Mouse (Mus musculus): ENCODE measurements around the gene Ino80. TPM values are rescaled to one million over a fixed set of nuclear protein-coding genes. Genes with fewer than 3 reads are reported as not detected.
A peak's percentile ranks its signal among the peaks of the same experiment; 100 is the strongest.

The Ino80 gene
- total RNA-seq, 2 experiments from 2014 or later: 21.8 to 32.2 TPM

DNA sequence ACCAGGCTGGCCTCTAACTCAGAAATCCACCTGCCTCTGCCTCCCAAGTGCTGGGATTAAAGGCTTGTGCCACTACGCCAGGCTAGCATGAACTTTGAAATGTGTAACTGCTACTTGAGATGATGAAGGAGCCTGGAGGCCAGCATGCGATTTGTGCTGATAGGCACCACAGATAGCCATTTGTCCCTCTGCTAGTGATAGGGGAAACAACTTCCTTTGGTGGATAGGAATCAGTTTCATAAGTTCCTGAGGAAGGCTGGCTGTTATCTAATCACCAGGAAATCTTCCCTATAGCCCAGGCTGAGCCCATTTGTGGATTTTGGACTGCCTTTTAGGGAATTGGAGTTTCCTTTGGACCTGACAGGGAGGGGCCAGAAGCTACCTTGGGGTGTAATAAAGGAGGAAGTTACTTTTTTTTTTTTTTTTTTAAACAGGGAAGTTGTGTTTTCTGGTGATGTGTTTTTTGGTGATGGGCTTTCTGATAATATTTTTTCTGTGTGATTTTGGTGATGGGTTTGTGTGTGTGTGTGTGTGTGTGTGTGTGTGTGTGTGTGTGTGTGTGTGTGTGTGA, 117.7 kb downstream of the Ino80 start:
- ATAC-seq (replicated peaks; ENCODE audit: low FRiP score, low TSS enrichment, poor library complexity, severe bottlenecking): no peak

DNA sequence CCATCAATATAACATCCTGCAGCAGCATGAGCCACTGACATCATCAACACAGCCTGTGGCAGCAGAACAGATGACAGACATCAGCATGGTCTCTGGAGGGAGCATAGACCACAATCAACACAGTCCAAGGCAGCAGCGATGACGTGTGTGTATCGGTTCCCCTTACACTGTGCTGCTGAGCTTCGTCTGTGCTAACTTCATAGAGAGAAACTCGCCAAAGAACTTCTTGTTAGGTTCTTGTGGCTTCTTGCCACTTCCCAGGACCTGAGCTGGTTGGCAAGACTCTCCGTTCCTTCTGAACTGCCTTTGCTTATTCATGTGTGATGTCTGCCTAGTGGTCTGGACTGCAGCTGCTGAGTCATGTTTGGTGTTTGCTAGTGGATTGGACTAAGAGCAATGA, 119.2 kb downstream of the Ino80 start:
- ATAC-seq (replicated peaks; ENCODE audit: low FRiP score, low TSS enrichment, poor library complexity, severe bottlenecking): no peak

DNA sequence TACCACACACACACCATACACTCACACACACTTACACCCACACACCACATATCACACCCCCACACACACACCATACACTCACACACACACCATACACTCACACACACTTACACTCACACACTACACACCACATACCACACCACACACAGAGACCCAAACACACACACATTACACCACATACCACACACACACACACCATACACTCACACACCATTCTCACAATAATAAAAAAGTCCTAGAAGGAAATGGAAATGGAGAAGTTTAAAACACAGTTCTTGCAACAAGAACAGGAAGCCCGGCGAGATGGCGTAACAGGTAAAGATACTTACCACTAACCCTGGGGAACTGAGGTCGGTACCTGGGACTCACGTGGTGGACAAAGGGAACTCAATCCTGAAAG, 120.7 kb downstream of the Ino80 start:
- ATAC-seq (replicated peaks; ENCODE audit: low FRiP score, low TSS enrichment, poor library complexity, severe bottlenecking): no peak

DNA sequence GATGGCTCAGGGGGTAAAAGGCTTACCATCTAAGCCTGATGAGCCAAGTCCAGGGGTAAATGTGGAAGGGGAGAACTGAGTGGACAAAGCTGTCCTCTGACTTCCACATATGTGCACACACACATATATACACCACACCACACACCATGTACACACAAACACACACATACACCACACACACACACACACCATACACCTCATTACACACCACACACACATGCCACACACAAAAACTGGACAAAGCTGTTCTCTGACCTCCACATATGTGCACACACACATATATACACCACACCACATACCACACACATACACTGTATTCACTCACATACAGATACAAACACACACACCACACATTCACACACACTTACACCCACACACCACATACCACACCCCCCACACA, 121.2 kb downstream of the Ino80 start:
- no peak for ATAC-seq (replicated peaks; ENCODE audit: low FRiP score, low TSS enrichment, poor library complexity, severe bottlenecking)

DNA sequence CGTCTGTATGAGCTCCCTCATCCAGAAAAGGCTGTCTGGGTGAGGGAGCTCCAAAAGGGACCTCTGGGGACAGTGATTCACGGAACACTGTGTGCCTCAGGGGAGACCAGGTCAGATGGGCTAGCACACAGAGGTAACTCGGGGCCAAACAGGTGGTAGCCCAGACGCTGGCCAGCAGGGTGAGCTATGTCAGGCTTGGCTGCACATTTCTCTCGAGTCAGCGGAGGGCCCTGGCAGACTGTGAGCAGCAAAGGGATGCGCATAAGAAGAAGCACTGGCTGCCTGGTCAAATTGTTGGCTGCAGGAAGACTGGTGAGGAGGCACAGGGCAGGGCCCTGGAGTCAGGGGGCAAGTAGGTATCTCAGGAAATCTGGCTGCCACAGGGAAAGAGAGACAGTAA, 121.8 kb downstream of the Ino80 start:
- ATAC-seq (replicated peaks; ENCODE audit: low FRiP score, low TSS enrichment, poor library complexity, severe bottlenecking): no peak

DNA sequence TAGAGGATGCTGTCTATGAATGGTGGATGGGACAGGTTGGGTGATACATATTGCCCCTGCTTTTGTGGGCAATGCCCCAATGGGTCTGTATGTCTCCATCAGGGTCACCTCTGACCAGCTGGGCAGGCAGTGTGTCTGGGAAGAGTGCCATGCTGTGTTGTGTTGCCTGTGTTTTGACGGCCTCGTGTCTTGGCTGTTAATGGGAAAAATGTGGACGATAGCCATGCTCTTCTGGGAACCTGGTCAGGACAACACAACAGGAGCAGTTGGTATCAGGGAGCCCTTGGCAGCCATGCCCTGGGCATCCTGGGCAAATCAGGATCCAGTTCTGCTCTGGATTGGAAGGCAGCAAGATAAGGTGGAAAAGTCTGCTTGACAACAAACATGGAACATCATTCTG, 122.4 kb downstream of the Ino80 start:
- no peak for ATAC-seq (replicated peaks; ENCODE audit: low FRiP score, low TSS enrichment, poor library complexity, severe bottlenecking)

DNA sequence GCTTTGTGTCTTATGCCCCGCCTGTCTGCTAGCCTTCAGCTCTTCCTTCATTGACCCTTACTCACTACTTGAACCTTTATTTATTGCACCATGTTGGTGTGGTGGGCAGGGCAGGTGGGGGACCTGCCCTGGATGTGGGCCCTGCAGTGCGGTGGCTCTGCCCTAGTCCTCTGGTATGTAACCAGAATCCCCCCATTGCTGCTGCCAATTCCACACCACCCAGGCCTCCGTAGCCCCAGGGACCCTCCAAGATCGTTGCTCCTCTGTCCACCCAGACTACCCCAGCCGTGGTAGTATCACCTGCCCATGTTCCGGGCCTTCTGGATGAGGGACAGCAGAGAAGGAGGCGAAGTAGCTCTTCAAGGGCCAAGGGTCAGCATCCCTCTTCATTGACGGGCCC, 123.8 kb downstream of the Ino80 start:
- no peak for ATAC-seq (replicated peaks; ENCODE audit: low FRiP score, low TSS enrichment, poor library complexity, severe bottlenecking)

DNA sequence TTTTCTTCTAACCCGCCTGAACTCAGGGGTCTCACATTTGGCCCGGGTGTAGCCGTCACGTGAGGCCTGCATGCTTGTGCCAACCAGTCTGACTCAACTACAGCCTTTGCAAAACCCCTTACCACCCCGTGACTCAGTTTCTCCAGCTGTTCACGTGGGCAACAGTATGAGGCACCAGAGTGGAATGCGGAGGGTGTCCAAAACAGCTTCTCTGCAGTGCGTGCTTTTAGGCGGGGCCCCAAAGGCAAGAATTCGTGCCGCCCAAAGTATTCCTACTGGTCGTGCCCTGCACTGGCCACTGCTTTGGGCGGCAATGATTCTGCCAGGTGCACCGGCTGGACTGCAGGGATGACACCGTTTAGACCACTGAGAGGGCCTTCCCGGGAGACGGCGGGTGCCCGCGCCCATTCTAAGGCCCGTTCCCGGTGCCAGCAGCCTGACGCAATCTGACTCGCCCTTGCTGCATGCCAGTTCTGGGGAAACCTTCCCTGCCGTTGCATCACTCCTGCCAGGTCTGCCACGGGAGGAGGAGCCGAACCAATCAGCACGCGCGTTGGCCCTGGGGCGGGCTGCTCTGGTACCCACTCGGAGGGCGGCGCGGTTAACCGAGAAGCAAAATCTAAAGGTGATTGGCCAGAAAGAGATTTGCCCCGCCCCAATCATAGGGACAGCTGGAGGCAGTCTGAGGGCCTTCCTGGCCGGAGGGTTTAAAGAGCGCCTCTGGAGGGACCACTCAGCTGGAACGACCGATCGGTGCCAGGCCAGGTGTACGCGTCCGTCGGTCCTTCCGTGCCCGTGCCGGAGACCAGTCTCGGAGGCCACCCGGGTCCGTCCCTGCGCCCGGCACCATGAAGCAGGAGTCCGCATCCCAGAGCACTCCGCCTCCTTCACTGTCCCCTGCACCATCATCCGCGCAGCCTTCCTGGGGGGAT, 126.7 kb downstream of the Ino80 start, which contains the start of gene Chac1:
Chac1 (plus strand) TSS at position 675 of the 932 bp plus-strand sequence.
- ATAC-seq (replicated peaks; ENCODE audit: low FRiP score, low TSS enrichment, poor library complexity, severe bottlenecking): peak; percentile 90

DNA sequence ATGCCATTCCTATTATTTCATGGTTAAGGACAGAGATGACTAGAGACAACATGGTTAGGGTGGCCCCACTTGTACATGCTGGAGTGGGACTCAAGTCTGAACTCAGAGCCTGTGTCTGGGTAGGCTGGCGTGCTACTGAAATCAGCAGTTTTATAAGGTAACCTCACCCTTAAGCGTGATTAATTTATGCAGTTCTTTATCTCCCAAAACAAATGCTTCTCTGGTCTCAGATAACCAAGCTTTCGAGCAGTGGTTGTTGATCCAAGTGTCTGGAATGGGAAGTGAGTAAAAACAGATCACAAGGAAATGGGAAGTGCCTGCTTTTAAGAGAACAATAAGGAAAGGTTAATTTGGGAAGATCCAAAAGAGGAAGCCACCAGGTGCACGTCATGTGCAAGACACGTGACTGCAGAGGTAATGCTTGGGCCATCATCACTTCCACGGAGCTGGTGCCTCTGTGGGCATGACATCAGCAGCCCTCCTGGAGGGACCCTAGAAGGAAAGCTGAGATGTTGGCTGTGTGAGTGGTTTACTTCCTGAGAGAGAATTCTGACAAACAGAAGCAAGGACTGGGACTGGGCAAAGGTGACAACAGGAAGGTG, 132.8 kb downstream of the Ino80 start:
- ATAC-seq (replicated peaks; ENCODE audit: low FRiP score, low TSS enrichment, poor library complexity, severe bottlenecking): no peak

DNA sequence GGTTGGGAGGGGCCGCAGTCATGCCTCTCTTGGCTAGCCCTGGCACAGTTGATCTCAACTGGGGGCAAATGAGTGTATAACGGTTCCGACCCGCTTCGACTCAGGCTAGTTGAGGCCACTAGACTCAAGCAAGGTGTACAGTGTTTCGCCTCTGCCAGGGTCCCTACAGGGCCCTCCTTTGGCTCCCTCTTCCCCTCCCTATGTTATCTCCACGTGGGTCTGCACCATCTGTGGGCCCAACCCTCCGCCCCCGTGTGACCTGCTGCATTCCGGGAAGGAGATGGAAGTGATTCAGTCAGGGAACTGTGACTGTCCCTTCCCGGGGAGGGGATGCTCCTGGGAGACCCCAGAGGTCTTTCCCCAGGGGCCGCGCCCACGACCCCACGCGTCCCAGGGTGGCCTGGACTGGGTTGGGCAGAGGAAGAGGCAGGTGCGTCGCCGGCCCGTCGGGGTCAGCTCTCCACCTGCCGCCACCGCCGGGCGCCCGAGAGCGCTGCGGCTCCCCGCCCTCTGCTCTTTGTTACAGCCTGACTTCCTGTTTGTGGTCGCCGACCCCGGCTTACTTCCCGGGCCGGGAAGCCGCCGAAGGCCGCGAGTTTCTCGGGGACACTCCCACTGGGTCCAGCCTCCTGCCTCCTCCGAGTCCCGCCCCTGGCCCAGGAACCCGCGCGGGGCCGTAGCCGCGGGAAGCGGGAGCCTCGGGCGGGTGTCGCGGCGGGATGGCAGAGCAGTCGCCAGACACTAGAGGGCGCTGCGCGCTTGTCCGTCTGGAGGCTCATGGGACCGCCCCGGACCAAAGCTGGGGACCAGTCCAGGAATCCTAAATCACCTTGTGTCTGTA, 139.8 kb downstream of the Ino80 start:
- ATAC-seq (replicated peaks; ENCODE audit: low FRiP score, low TSS enrichment, poor library complexity, severe bottlenecking): peak; percentile 89

DNA sequence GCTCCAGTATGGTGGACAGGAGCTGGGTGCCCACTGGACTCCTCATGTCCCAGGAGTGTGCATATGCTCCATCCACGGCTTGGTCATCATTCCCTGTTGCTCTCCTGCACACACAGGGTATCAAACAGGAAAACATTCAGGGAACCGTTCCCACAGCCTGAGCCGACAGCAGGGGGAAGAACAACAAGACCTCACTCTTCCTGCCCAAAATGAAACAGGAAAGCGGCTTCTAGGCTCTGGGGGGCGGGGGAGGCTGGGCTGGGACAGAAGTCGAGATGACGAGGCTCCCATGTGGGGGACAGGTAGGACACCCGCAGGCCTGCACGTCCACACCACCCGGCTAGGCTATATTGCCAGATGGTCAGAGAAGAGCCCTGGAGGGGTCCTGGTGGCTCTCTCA, 141.0 kb downstream of the Ino80 start:
- no peak for ATAC-seq (replicated peaks; ENCODE audit: low FRiP score, low TSS enrichment, poor library complexity, severe bottlenecking)

DNA sequence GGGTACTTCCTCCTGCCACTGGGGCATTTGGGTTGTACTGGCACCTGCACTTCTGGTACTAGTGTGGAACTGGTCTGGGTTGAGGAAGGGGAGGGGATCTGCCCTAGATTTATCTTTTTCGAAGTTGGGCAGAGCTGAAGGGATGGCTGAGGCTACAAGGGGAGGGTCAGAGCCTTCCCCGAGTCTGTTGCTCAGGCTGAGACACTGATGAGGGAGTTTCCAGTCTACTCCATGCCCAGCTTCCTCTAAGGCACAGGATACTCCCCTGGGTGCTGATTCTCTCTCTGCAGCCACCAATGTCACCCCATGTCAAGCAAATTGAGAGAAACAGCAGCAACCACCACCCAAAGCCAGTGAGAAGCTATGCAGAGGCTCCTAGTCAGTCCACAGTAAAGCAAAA, 141.5 kb downstream of the Ino80 start:
- no peak for ATAC-seq (replicated peaks; ENCODE audit: low FRiP score, low TSS enrichment, poor library complexity, severe bottlenecking)

DNA sequence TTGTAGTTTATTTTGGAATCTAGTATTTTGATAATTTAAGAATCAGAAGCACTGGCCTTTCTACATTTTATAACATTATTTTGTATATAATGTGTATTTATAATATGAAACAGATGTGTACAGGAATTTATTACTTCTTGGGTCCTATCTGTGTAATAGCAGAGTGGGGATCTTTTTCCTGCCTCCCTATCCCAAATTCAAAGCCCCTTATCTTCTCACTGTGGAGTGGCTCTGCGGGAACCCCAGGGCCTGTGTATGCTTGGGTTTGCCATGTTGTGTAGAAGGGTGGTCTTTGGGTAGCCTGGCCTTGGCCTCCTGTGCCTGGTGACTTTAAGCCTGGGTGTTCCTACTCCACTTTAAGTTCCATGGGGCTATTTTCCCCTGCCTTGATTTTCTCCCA, 142.0 kb downstream of the Ino80 start:
- no peak for ATAC-seq (replicated peaks; ENCODE audit: low FRiP score, low TSS enrichment, poor library complexity, severe bottlenecking)

DNA sequence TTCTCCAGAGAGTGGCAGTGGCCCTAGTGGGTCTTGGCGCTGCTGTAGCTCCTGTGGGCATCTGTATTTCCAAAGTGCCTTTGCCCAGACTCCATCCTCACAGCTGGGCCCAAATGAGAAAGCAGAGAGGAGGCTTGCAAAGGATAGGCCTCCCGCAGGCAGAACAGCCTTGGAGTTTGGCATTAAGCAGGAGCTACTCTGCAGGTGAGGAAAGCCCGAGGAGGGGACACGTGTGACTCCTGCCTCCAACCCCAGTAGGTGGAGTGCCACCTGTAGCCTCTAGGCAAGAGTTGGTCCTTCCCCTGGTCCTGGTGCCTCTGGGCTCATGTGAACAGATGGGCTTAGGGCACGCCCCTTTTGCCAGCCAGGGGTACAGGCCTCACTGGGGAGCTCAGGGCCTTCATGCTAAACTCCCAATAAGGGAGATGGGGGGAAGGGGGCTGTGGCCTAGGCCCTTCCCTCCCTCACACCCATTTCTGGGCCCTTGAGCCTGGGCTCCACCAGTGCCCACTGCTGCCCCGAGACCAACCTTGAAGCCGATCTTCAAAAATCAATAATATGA, 142.4 kb downstream of the Ino80 start:
- no peak for ATAC-seq (replicated peaks; ENCODE audit: low FRiP score, low TSS enrichment, poor library complexity, severe bottlenecking)

DNA sequence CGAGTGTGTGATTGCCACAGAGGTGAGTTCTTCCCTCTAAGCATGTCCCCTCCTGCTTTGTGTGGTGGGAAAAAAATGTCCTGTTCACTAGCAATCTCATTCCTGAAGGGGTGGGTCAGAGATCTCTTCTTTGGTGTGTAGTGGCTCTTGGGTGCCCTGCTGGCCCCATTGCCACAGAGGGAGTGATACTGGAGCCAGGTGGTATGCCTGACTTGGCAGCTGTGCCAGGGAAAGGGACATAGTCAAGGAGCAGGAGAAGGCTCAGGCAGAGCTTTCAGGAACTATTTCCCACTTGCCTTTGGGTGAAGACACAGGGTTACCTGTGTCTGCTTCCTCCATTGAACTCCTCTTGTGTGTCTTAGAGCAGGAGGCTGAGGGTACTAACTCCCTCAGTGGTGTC, 143.4 kb downstream of the Ino80 start:
- ATAC-seq (replicated peaks; ENCODE audit: low FRiP score, low TSS enrichment, poor library complexity, severe bottlenecking): no peak

DNA sequence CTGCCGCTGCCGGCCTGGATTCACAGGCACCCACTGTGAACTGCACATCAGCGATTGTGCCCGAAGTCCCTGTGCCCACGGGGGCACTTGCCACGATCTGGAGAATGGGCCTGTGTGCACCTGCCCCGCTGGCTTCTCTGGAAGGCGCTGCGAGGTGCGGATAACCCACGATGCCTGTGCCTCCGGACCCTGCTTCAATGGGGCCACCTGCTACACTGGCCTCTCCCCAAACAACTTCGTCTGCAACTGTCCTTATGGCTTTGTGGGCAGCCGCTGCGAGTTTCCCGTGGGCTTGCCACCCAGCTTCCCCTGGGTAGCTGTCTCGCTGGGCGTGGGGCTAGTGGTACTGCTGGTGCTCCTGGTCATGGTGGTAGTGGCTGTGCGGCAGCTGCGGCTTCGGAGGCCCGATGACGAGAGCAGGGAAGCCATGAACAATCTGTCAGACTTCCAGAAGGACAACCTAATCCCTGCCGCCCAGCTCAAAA, 145.3 kb downstream of the Ino80 start:
- no peak for ATAC-seq (replicated peaks; ENCODE audit: low FRiP score, low TSS enrichment, poor library complexity, severe bottlenecking)

DNA sequence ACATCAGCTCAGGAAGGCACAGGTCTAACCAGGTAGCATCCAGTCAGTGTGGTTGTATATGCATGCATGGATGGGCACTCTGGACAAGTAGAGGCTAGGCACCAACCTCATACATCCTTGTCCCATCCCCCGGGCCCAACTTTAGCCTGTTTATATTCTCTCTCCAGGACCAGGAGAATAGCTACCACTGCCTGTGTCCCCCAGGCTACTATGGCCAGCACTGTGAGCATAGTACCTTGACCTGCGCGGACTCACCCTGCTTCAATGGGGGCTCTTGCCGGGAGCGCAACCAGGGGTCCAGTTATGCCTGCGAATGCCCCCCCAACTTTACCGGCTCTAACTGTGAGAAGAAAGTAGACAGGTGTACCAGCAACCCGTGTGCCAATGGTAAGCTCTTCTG, 146.7 kb downstream of the Ino80 start:
- ATAC-seq (replicated peaks; ENCODE audit: low FRiP score, low TSS enrichment, poor library complexity, severe bottlenecking): no peak

DNA sequence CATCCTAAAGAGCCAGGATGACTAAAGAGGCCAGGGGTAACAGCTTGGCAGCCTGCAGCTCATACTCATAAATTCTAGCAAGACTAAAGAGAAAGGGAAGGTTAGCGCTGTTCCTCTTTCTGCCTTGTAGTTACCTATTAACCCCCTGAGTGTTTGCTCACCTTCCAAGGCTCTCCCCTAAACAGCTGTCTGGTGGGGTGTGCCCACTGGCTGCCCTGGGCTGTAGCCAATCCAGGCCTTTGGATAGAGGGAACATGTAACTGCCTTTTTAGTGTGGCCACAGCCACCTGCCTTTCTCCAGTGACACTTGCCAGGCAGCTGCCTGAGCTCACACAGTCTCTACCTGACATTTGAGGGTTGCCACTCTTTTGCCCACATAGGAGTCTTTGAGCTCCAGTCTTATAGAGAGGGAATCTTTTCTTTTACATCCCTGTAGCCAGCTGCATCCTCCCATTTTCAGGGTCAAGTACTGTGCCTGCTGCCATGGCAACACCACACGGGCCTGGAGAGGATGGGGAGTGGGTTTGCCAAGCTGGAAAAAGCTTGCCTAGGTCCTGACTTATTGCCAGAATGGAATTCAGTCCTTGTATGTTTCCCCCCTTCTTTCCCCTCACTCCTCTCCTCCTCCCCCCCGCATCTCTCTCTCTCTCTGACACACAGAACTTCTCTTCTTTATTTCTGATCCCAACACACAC, 148.2 kb downstream of the Ino80 start:
- no peak for ATAC-seq (replicated peaks; ENCODE audit: low FRiP score, low TSS enrichment, poor library complexity, severe bottlenecking)

DNA sequence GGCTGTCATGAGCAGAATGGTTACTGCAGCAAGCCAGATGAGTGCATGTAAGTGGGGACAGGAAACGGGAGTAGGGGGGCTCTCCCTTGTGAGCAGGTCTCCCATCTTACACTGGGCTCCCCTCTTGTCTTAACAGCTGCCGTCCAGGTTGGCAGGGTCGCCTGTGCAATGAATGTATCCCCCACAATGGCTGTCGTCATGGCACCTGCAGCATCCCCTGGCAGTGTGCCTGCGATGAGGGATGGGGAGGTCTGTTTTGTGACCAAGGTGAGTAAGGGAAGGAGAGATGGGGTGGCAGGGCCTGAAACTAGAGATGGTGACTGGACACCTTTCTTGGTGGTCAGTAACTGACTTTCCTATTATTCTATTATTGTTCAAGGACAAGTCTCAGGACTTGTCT, 148.9 kb downstream of the Ino80 start:
- no peak for ATAC-seq (replicated peaks; ENCODE audit: low FRiP score, low TSS enrichment, poor library complexity, severe bottlenecking)

Measured in megakaryocyte-erythroid progenitor cell, adult 5-6 weeks (primary cell).